Mouse (Mus musculus) kidney, embryonic 16.5 days (tissue): ENCODE measurements around the gene Col7a1. TPM values are rescaled to one million over a fixed set of nuclear protein-coding genes. Genes with fewer than 3 reads are reported as not detected.

Source experiments
- ATAC-seq: fragments of 200-750 bp; cut with Nextera tagmentation; 2 replicates; pipeline ENCODE4 v1.8.0; 2017; ENCODE audit warnings: moderate TSS enrichment; ENCODE audit not compliant: low FRiP score, low TSS enrichment
- H3K27ac ChIP-seq: fragments of 300-500 bp; sonication (generic); 2 replicates; pipeline ENCODE4 v1.5.1; 2014; ENCODE audit warnings: low read length
- H3K27me3 ChIP-seq: fragments of 300-500 bp; sonication (generic); 2 replicates; pipeline ENCODE4 v1.6.1; 2014; ENCODE audit warnings: low read length, control low read depth, mixed read lengths; ENCODE audit not compliant: insufficient read depth
- H3K36me3 ChIP-seq: fragments of 300-500 bp; sonication (generic); 2 replicates; pipeline ENCODE4 v1.6.1; 2014; ENCODE audit warnings: low read length, control low read depth, mixed read lengths; ENCODE audit not compliant: insufficient read depth
- H3K4me1 ChIP-seq: fragments of 300-500 bp; sonication (generic); 2 replicates; pipeline ENCODE4 v1.6.1; 2014; ENCODE audit warnings: low read length, control low read depth, mixed read lengths; ENCODE audit not compliant: insufficient read depth
- H3K4me2 ChIP-seq: fragments of 300-500 bp; sonication (generic); replicated peaks from 2 replicates; pipeline ENCODE4 v1.6.1; 2014; ENCODE audit warnings: low read depth, low read length
- H3K4me3 ChIP-seq: fragments of 300-500 bp; sonication (generic); 2 replicates; pipeline ENCODE4 v1.5.1; 2014; ENCODE audit warnings: mild to moderate bottlenecking, low read length
- H3K9ac ChIP-seq: fragments of 300-500 bp; sonication (generic); replicated peaks from 2 replicates; pipeline ENCODE4 v1.6.1; 2014; ENCODE audit warnings: low read length
- H3K9me3 ChIP-seq: fragments of 300-500 bp; sonication (generic); 2 replicates; pipeline ENCODE4 v1.6.1; 2016; ENCODE audit warnings: low read length, control low read depth
- WGBS: fragments of 180-500 bp; shearing (Covaris S2); extraction: QIAGEN DNeasy Blood & Tissue Kit; methylation state at CpG from one replicate; pipeline ENCODE4 v1.1.7; 2014; 5-methylcytosine and 5-hydroxymethylcytosine counted together
- microRNA counts: library from miRNA; unstranded; fragments of <30 nt; microRNA quantifications from one replicate; lab custom pipeline; 2016
- microRNA-seq: library from miRNA; unstranded; fragments of <30 nt; microRNA quantifications from one replicate; pipeline ENCODE4, GENCODE M21; 2016
- polyA plus RNA-seq: library from polyadenylated mRNA; unstranded; fragments of >200 nt; fragmentation: Nextera tagmentation; extraction: Ambion mirVana; gene quantifications from 2 replicates; pipeline ENCODE4 v1.2.1, GENCODE M21; 2015

Col7a1 gene
- polyA plus RNA-seq, 1 experiment from 2014 or later, result 3.9 TPM

DNA sequence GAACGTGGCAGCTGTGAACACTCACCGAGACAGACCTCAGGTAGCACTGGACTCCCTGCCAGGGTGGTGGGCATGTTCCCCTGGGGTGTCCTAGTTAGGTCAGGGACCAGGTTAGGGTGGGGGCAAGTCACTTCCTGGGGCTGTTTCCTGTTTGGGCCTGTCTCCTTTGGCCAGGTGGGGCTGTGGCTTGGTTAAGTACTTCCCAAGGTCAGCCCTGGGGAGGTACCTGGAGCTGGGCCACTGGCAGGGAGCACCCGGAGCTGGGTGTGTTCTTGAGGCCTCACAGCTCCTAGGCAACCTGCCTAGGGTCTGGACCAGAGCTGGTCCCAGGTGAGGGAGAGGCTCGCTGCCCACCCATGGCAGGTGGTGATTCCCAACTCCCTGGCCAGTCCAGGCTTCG, 75.5 kb downstream of the Col7a1 start:
- Histone ChIP-seq H3K27me3 (no peaks in the 10 kb centered on the region), H3K4me1 (no peaks in the 10 kb centered on the region), H3K9me3 (no peaks in the 10 kb centered on the region), H3K4me2 (no peak overlapping the region), H3K36me3 (peaks cover 3% of the 10 kb centered on the region; the same call in 1 of the 2 replicates), H3K4me3 (no peak overlapping the region), H3K27ac (no peak overlapping the region), H3K9ac (no peak overlapping the region)
- ATAC-seq, result no peak
- 73% methylated on average over 5 of the region's 5 CpGs for WGBS

DNA sequence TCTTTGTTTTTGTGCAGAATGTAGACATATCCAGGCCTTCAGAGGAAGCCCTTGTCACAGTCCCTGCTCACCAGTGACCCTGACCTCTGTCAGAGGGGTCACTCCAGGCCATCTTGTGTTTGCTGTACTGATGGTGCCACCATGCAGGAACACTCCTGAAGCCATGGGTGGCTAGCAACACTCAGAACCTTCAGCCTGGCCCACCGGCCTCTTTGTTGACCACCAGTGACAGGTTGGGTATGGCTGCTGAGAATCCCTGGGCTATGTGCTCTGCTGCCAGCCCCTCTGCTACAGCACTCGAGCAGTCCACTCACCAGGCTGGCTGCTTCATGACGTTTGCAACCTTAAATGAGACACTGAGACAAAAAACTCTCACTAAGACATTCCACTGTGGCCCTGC, 76.9 kb downstream of the Col7a1 start:
- no peak overlapping the region for H3K9ac ChIP-seq
- H3K4me3 ChIP-seq, result no peak overlapping the region
- no peaks in the 10 kb centered on the region for H3K4me1 ChIP-seq
- H3K36me3 ChIP-seq, result peaks cover 3% of the 10 kb centered on the region; the same call in 1 of the 2 replicates
- 70% methylated on average over 3 of the region's 3 CpGs for WGBS
- no peaks in the 10 kb centered on the region for H3K27me3 ChIP-seq
- H3K9me3 ChIP-seq, result no peaks in the 10 kb centered on the region
- no peak for ATAC-seq
- no peak overlapping the region for H3K4me2 ChIP-seq
- no peak overlapping the region for H3K27ac ChIP-seq

DNA sequence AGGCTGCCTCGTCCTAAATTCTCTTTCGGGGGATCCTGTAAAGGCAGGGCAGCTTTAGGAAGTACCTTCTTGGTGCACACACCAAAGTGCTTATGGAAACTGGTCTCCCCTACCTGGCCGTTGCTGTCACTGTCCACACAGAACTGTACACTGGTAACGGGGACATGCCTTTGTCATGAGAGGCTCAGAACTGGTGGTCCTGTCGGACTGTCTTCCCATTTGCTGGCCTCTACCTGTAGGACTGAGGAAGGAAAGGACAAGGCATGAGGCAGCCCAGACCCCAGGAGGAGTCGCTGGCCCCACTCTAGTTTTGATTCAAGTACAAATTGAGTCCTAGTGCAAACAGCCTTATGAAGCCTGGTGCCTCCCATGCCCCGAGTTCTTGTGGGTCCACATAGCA, 77.6 kb downstream of the Col7a1 start:
- no peak overlapping the region for H3K4me2 ChIP-seq
- H3K27me3 ChIP-seq, result no peaks in the 10 kb centered on the region
- H3K4me3 ChIP-seq, result no peak overlapping the region
- no peak for ATAC-seq
- no peaks in the 10 kb centered on the region for H3K9me3 ChIP-seq
- H3K27ac ChIP-seq, result no peak overlapping the region
- no peak overlapping the region for H3K9ac ChIP-seq
- 91% methylated on average over 7 of the region's 7 CpGs for whole genome bisulfite sequencing
- H3K36me3 ChIP-seq, result no peaks in the 10 kb centered on the region; the same call in 1 of the 2 replicates
- no peaks in the 10 kb centered on the region for H3K4me1 ChIP-seq

DNA sequence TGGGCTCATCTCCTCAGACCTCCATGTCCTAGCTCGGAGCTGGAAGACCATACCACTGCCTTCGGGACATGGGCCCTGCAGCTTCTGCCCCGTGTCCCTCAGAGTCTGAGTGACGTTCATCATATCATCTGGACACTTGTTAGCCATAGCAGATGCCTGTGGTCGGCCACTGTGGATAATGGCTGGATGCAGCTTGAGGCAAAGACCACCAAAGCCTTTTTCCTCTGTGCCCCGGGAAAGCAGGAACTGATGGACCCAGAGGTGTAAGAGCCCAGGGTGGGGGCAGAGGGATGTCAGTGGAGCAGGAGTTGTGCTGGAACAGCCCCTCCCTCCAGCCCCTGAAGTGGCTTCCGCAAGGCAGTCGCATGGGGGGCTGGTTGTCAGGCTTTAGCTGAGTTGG, 78.3 kb downstream of the Col7a1 start:
- Histone ChIP-seq H3K36me3 (no peaks in the 10 kb centered on the region; the same call in 1 of the 2 replicates), H3K27ac (no peak overlapping the region), H3K4me1 (no peaks in the 10 kb centered on the region), H3K9me3 (no peaks in the 10 kb centered on the region), H3K4me2 (no peak overlapping the region), H3K9ac (no peak overlapping the region), H3K4me3 (no peak overlapping the region), H3K27me3 (no peaks in the 10 kb centered on the region)
- WGBS, result 75% methylated on average over 8 of the region's 8 CpGs
- ATAC-seq, result no peak

DNA sequence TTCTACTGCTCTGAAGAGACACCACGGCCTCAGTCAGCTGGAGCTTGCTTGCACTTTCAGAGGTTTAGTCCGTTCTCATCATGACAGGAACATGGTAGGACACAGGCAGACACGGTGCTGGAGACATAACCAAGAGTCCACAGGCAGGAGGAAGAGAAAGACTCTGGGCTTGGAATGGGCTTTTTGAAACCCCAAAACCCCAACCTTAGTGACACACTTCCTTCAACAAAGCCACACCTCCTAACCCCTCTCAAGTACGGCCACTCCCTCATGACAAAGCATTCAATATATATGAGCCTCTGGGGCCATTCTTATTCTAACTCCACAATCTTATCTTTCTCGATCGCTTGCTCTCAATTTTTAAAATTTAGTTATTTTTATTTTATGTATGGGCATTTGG, 79.0 kb downstream of the Col7a1 start:
- Histone ChIP-seq H3K9ac (no peak overlapping the region), H3K4me3 (no peak overlapping the region), H3K27ac (no peak overlapping the region), H3K4me1 (no peaks in the 10 kb centered on the region), H3K36me3 (no peaks in the 10 kb centered on the region; the same call in 1 of the 2 replicates), H3K27me3 (no peaks in the 10 kb centered on the region), H3K4me2 (no peak overlapping the region), H3K9me3 (no peaks in the 10 kb centered on the region)
- ATAC-seq, result no peak
- 81% methylated on average over 6 of the region's 6 CpGs for WGBS

MicroRNAs encoded within 50 kb of the gene (microRNA counts, 519-probe panel; counts per million panel counts)
- 104 counts per million, percentile 35 among the panel's probes with 10 or more counts for microRNA mmu-miR-711 (lab: Ali Mortazavi, UCI)

Small RNAs within 50 kb of the gene (microRNA-seq; reads per million reads assigned to microRNA genes)
- not detected for gene Mir711

Other genes starting within 250 kb of the Col7a1 start
- 100 and 109 TPM in 2 replicates for gene Ip6k2, start 169.8 kb upstream of the Col7a1 start, polyA plus RNA-seq
- gene Nckipsd, start 145.2 kb upstream of the Col7a1 start, polyA plus RNA-seq, result 17.7 and 23.6 TPM in 2 replicates
- gene Celsr3, start 127.3 kb upstream of the Col7a1 start, polyA plus RNA-seq, result 0.12 and 0.26 TPM in 2 replicates
- 14.4 and 15.3 TPM in 2 replicates for gene Slc26a6, start 100.3 kb upstream of the Col7a1 start, polyA plus RNA-seq
- gene Tmem89, start 39.0 kb upstream of the Col7a1 start, polyA plus RNA-seq, result not detected in 2 replicates
- gene Uqcrc1, start 17.0 kb upstream of the Col7a1 start, polyA plus RNA-seq, result 621 and 666 TPM in 2 replicates
- gene Ucn2, start 32.4 kb downstream of the Col7a1 start, polyA plus RNA-seq, result 0.31 TPM in 1 of 2 replicates, not detected in the other
- 10.4 and 10.9 TPM in 2 replicates for gene Pfkfb4, start 38.2 kb downstream of the Col7a1 start, polyA plus RNA-seq
- gene Shisa5, start 85.0 kb downstream of the Col7a1 start, polyA plus RNA-seq, result 104 and 110 TPM in 2 replicates
- 13.6 and 16.6 TPM in 2 replicates for gene Trex1, start 106.1 kb downstream of the Col7a1 start, polyA plus RNA-seq
- 26.7 and 30.7 TPM in 2 replicates for gene Atrip, start 120.5 kb downstream of the Col7a1 start, polyA plus RNA-seq
- 16.5 and 16.8 TPM in 2 replicates for gene Ccdc51, start 128.9 kb downstream of the Col7a1 start, polyA plus RNA-seq
- 494 and 537 TPM in 2 replicates for gene Tma7, start 129.0 kb downstream of the Col7a1 start, polyA plus RNA-seq
- 18.9 and 19.8 TPM in 2 replicates for gene Plxnb1, start 141.8 kb downstream of the Col7a1 start, polyA plus RNA-seq
- not detected in 2 replicates for gene Fbxw21, start 208.5 kb downstream of the Col7a1 start, polyA plus RNA-seq
- not detected in 2 replicates for gene Fbxw13, start 242.4 kb downstream of the Col7a1 start, polyA plus RNA-seq